Mouse (Mus musculus): ENCODE measurements around the gene Trabd2b.

Trabd2b gene

DNA sequence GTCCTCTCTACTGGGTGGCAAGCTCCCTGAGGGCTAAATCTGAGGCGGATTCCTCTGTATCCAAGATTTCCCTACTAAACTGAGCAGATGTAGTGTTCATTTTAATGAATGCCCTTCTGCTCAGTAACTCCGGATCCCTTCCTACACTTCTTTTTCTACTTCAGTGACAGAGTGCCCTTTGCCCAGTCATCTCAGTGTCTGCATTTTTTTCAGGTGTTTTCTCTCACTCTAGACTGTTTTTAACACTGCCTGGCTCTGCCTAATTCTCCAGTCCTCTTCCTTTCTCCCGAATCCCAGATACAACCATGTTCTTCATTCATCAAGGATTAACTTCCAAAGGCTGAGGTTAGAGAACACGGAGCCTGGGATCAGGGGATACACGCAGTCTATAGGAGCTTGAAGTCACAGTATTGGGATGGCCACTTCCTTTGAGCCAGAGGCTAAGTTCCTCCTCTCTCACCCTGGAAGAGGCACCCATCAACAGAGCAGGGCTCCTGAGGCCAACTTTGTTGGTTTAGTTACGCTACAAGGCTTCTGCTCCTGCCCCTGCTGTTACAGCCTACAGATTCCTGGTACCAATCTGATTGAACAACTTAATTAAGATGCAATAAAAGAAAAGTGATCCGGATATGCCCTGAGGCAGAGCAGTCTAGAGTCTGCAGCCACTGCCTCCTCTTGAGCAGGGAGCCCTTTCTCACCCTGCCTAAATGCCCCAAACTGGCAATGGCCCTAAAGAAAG, 4.4 kb upstream of the Trabd2b start:
- DNase-seq: no peak

DNA sequence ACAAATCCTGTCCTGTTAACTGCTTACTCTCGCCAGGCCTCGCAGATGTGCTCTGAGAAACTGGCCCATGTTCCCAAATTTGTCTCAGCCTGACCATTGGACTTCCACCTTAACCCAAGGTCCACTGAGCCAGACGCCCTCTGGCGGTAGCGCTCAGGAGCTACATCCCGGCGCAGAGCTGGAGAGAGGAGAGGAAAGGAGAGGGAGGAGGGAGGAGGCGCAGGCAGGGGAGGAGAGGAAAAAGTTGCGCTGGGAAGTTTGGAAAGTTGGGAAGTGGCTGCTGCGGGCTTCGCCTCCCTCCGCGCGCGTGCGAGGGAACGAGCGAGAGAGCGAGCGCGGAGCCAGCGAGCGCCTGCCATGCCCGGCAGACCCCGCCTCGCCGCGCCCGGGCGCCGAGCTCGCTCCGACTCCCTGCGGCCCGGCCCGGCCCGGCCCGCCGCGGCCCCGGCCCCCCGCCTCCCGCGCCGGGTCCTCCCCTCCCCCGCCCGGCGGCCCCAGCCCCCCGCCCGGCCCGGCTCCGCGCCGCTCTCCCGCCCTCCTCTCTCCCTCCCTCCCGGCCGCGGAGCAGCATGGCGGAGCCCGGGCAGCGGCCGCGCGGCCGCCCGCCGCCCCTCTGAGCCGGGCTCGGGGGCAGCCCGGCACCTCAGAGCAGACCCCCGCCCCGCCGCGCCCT, 706 bp upstream of the Trabd2b start:
- peak; percentile 95 for DNase-seq

DNA sequence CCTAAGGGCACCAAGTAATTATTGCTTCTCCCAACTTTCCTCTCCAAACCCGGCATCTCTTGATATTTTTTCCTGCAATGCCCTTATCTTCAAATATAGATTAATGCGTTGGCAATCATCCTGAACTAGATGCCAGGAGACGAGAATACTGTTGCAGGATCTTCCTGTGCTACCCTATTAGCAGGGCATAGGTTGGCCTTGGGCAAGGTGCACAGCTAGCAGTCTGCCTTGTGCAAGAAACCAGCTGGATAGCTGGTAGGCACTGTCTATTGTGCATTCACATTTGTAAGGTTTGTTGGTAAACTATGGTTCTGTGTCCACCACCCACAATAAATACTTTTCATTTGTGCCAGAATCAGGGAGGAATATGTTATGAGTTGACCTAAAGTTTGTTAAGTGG, 992 bp downstream of the Trabd2b start:
- no peak for DNase-seq

DNA sequence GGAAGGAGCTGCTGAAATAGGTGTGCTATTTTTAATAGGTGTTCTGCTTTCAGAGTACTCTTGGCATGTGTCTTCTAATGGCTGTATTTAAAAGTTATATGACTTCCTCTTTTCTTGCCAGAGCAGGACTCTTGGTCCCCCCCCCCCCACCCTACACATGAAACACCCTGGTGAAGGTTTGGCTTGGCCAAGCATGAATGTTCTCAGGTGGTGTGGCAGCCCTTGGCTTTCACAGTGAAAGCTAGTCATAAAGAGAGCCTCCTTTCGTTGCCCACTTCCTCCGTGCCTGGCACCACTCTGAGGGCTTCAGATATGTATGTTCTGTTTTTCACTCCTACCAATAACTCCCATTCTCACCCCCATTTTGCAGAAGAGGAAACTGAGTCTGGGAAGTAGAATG, 1.8 kb downstream of the Trabd2b start:
- DNase-seq: no peak

DNA sequence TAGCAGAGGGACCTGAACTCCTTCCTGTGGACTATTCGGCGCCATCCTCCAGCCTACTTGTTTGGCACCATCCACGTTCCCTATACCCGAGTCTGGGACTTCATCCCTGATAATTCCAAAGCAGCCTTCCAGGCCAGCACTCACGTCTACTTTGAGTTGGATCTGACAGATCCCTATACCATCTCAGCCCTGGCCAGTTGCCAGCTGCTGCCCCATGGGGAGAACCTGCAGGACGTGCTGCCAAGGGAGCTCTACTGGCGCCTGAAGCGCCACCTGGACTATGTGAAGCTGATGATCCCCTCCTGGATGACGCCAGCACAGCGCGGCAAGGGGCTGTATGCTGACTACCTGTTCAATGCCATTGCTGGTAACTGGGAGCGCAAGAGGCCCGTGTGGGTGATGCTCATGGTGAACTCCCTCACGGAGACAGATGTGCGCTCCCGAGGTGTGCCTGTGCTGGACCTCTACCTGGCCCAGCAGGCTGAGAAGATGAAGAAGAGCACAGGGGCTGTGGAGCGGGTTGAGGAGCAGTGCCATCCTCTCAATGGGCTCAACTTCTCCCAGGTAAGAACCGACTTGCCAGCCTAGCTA, 2.5 kb downstream of the Trabd2b start:
- DNase-seq: peak; percentile 65

DNA sequence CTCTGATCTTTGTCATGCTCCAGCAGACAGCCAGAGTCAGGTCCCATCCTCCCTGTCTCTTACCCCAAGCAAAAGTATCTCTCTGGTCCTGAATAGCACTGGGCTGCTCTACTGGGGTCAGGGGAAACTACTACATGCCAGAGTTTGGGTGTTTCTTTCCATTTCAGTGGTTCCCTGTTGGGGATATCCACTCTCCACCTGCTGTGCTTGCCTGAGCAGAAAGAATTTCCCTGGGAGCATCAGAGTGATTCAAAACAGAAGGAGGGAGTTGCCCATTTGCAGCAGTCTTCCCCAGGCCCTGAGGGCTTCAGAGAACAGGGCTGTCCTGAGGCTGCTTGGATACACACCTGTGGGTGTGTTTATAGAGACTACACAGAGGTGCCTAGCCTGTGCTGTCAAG, 3.0 kb downstream of the Trabd2b start:
- DNase-seq: peak; percentile 49

DNA sequence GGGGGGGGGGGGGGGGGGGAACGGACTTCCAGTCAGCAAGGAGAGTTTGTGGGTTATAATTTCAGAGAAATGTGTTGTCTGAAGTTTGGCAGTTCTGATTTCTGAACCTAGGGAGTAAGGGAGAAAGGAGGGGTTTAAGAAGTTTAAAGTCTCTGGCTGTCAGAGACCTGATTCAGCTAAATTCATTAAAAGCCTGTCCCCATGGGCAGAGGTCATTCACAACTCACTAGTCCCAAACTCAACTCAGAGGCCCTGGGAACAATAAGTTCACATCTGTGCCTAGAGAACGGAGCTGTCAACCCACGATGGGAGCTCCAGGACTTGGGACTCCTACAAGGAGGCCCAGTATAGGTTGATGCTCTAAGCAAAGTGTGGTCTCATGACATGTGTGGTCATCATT, 3.5 kb downstream of the Trabd2b start:
- no peak for DNase-seq

DNA sequence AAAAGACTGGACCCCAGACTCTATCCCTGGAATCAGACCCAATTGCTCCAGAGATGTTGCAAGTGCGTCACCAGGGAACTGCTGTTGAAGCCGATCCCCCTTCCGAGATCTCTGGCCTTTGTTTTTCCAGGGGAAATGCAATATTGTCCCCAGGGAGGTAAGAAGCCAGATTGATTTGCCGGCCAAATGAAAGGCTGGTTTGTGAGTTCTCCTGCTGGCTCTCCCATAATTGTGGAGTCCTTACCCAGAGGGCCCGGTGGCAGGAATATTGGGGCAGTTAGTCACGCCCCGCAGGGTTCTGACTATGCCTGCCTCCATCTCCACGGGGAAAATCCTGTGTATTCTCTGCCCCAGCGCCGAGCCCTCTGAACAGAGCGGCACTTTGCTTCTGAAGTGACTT, 3.9 kb downstream of the Trabd2b start:
- DNase-seq: peak; percentile 43

DNA sequence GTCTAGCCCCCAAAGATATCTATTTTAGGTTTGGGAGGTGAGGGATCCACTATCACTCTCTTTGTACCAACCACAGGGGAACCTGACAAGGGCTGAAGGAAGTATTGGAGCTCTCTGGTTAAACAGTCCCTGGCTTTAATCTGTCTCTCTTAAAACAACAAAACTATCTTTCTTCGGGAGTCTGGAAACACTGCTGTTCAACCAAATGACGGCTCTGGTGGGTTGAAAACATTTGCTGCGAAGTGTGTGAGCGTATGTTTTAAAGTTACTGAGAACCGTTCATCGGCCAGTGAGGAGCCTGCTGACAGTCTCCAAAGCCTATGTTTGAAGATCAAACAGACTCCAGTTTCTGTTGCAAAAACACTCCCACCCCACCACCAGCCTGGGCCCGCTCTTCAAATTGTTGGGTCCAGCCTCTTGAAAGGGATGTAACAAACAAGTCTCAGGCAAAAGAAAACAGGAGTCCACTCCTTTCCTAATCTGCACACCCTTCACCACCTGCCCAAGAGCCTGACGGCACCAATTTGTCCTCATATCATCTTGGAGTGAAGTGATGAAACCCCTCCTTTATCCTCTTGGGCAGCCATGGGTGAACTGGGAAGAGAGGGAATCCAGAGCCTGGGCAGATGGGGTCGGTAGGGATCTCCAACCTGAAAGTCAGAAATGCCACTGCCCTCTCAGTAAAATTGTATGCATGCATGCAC, 4.6 kb downstream of the Trabd2b start:
- no peak for DNase-seq

DNA sequence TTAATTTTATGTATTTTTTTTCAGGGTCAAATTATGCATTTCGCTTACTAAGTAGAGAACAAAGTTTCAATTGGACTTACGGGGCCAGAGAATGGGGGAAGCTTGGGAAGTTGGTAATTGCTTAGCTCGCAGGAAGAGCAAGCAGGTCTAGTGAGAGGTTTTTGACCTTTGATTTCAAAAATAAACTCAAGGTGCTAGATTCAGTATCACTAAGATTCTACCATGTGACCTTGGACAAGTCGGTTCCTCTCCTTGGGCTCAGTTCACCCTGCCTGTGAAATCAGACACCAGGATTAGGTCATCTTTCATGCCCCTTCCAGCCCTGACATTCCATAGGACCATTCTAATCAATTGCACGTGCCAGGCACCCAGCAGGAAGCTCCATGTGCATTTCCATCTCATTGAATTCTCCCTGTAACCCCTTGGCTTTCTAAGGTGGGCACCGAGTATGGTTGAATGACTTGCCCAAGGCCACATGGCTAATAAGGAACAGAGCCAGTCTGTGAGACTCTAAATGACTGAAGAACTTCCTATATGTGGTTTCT, 5.4 kb downstream of the Trabd2b start:
- DNase-seq: no peak

DNA sequence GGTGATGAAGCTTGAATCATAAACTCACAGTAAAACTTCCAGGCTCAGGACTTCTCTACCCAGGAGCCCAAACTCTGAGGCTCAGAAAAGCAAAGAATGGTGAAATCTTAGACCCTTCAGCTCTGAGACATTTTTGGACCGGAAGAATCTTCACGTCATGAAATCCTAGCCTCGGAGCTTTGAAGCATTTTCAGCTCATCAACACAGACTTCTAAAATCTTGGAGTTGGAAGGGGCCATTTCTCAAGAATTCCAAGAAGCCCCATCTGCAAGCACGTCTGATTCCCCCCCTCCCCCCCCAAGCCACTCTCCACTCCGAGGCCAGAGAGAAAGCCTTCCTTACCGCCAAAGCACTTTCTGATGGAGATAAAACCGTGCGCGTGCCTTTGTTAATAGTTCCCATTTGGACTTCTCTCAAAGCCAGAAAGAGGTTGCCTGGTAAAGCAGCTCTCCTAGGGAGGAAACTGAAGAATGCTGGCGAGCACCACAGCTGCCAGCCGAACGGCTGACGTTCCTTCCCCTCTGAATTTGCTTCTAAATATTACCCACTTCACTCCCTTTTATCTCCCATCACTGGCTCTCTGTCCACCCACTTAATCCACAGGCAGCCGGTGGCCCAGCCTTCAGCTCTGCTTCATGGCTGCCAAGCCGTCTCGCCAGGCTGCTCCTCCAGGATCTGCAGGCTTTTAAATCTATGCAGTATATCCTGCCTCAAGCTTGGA, 9.6 kb downstream of the Trabd2b start:
- DNase-seq: no peak

DNA sequence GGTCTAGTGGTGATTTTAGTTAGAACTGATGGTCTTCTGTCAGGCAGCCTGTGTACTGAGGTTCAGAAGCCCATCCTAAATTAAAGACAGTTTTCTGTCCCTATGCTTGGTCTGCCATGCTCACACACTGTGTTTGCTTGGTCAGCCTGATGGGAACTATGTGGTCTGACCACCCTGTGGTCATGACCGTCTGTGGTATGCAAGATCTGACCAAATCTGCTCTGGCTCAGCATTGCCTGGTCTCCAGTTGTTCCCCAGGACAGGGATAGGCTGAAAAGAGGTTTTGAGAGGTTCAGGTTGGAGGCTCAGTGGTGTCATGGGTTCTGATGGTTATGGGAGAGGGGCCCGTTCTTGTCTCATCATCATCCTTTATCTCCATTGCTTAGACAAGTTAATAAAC, 13.6 kb downstream of the Trabd2b start:
- no peak for DNase-seq

DNA sequence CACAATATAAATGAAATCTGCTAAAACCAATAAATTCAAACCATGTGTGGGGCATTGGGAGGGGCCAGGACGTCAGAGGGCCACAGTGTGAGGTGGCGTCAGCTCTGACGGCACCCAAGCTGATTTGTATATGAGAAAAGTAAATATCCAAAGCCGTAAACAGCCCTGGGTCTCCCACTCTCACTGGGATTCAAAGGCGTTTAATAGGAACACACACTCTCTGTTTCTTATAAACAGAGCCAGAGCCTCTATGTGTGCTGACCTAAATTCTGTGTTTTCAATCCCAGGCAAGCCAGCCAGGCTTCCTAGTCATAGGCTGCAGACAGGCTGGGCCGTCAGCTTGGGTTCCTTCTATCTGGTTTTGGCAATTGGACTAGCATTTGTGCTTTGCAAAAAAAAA, 16.6 kb downstream of the Trabd2b start:
- no peak for DNase-seq

DNA sequence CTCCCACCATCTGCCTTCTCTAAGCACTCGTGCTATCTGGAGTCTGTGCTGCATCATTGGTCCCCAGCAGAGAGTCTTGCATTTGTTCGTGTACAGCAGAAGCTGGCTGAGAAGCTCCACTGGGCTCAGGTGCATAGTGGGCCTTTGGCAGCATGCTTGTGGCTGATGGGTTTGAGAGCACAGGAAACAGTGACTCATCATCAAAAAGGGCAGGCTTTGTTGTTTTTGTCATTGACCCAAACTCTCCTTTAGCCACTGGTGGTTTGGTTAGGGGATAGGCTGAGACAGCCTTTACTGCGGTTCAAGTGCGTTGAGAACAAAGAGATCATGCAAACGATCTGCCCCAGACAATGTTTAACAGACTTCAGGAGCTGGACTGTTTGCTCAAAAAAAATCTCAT, 19.3 kb downstream of the Trabd2b start:
- DNase-seq: no peak

DNA sequence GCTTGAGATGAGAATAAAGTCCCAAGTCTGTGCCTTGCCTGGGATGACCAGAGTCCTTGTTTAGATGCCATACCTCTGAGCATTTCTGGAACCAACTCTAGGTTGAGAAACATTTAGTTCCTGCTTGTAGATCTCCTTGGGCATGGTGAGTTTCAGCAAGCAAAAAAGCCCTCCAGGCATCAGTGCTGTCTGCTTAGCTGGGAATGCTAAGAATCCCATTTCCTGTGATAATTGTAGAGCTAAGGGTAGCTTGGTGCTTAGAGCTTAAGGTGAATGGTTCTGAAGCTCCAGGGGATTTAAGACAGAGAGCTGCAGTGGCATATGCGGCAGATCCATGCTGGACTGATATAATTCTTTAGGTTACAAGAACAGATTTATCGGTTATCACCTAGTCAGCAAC, 26.2 kb downstream of the Trabd2b start:
- DNase-seq: no peak

DNA sequence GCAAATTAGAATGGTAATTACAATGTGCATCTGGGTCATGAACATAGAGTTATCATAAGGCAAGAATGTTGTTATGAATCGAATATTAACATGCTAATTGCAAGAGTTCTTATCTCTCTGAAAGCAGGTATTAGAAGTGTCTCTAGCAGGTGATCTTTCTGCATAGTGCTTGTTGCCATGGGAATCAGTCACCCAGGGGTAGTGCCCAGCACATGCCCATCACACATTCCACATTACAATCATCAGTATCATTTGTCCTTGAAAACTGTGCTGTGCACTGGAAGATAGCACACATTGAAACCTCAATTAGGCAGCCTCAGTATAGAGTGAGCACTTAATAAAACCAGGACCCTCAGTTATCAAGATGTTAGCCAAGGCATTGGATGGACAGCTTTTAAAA, 26.9 kb downstream of the Trabd2b start:
- no peak for DNase-seq

DNA sequence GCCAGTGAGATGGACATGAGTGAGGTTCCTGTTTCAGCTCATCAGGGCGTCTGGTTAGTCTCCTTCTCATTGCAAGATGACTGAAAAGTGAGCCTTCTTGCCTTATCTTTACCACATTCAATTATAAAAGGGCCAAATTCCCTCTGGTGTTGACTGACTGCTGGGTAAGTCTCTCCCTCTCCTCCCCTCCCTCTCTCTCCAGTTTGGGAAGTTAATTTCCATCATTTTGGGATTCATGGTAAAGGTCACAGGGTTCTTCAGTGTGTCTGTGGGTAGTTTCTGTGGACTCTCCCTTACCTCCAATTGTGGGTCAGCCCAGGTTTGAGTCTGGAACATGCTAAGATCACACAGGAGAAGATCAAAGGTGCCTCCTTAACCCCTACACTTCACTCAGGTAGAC, 28.2 kb downstream of the Trabd2b start:
- DNase-seq: no peak

DNA sequence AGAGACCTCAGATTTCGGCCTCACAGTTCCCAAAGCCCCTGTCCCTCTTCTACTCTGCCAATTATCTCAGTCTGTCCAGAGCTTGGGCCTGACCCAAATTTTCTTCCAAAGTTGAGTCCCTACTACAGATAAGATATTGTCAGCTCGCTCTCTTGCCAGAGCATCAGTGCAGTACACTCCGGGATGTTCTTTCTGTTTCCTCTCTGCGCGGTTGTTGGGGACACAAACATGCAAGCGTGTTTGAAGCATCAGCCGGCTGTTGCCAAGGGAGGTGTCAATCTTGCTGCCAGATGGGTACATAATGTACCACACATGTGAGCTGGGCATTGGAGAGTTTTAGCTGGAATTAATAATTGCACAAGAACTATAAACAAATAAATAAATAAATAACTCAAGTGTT, 28.9 kb downstream of the Trabd2b start:
- DNase-seq: no peak

DNA sequence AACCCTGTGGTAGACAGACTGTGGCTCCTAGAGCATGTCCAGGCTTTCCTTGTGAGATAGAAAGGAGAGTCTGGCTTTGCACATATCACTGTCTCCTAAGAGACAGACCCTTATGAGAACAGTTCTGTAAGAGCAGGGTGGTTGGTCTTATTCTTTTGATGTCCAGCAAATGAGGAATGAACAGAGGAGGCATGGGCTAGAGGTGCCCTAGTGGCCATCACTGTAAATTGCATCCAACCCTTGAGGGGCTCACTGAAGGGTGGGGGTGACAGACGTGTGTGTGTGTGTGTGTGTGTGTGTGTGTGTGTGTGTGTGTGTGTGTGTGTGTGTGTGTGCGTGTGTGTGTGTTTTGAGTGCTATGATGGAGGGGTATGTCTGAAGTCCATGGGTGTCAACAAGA, 32.2 kb downstream of the Trabd2b start:
- DNase-seq: no peak

DNA sequence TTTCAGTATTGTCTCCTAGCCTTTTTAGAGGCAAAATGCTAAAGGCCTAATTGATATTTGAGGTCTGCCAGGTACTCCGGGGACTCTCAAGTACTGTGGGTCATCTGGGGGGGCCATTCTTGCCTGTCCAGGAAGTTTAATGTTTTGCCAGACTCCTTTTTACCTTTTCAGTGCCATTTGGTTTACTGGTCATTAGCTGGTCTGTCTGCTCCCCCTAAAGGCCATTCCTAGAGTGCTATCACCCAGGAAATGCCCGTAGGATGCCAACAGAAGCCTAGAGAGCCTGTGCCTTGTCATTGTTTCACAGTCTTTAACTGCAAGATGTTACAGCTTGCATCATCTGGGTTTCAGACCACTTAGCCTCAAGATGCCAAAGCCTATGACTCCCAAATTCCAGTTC, 35.7 kb downstream of the Trabd2b start:
- peak; percentile 43 for DNase-seq

DNA sequence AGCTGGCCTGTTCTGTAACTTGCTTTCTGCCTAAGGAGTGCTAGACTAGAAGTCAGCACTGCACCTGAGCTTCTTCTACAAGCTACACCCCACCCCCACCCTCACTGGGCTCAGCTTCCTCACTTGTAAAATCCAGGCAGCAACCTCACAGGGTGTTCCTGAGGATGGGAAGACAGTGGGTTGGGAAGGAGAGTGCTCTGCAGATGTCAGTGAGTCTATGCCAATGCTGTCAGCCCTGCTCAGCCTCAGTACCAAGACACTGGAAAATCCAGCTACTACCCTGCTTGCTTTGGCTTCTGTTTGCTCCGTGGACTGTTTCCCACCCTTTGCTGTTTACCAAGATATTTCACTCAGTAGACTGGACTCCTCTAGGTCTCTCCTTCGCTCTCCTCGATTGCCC, 36.1 kb downstream of the Trabd2b start:
- DNase-seq: no peak

DNA sequence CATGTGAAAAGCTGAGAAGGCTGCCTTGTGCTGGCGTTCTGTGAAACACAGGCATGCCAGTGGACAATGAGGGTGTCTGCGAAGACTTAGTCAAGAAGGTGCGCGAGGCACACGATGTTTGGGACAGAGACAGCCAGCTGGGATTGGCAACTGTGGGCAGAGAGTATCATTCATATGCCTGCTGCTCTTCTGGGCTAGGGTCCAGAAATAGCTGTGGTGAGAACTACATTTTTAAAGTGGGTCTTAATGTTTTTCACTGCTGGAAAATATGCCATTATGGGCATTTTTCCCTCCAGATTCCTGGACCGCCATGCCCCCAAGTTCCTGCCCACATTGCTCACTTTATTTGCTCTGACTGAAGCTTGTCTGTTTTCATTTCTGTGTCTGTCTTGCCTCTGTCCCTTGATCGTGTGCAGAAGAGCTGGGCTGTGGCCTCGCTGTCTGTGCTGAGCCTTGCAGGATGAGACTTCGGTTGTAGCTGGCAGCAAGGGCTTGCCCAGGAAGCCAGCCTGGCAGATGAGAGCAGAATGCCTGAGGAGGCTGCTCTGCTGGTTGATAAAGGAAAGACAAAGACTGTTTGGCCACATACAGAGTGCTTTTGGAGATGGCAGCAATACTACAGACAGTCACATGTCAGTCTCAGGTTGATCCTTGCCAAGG, 42.0 kb downstream of the Trabd2b start:
- DNase-seq: no peak

Measured in kidney, postnatal 10 days (tissue).